Mouse (Mus musculus) intestine, embryonic 14.5 days (tissue): ENCODE measurements around the gene Cbarp. TPM values are rescaled to one million over a fixed set of nuclear protein-coding genes. Genes with fewer than 3 reads are reported as not detected.
"Not testable (repeated sequence)": the region's sequence is repeated elsewhere in the genome, so short reads cannot be mapped to it uniquely, and the experiment has no call there.

Source experiments
- ATAC-seq: fragments of 200-750 bp; cut with Nextera tagmentation; replicated peaks from 2 replicates; pipeline ENCODE4 v1.8.0; 2017; ENCODE audit warnings: low read depth, moderate number of reproducible peaks, moderate TSS enrichment, moderate library complexity; ENCODE audit not compliant: low FRiP score, low TSS enrichment
- DNase-seq: peaks from one replicate; pipeline ENCODE4 v3.0.0-alpha.2; 2018; ENCODE audit warnings: low spot score
- H3K27ac ChIP-seq: fragments of 300-500 bp; sonication (generic); 2 replicates; pipeline ENCODE4 v1.5.1; 2014; ENCODE audit warnings: low read depth, mild to moderate bottlenecking, control low read depth
- H3K27me3 ChIP-seq: fragments of 300-500 bp; sonication (generic); replicated peaks from 2 replicates; pipeline ENCODE4 v1.6.1; 2014; ENCODE audit warnings: low read length, control low read depth; ENCODE audit not compliant: control insufficient read depth, insufficient read depth
- H3K36me3 ChIP-seq: fragments of 300-500 bp; sonication (generic); 2 replicates; pipeline ENCODE4 v1.6.1; 2014; ENCODE audit warnings: low read length, control low read depth; ENCODE audit not compliant: control insufficient read depth, insufficient read depth
- H3K4me1 ChIP-seq: fragments of 300-500 bp; sonication (generic); replicated peaks from 2 replicates; pipeline ENCODE4 v1.6.1; 2014; ENCODE audit warnings: low read length, control low read depth, mixed read lengths; ENCODE audit not compliant: control insufficient read depth, insufficient read depth
- H3K4me2 ChIP-seq: fragments of 300-500 bp; sonication (generic); 2 replicates; pipeline ENCODE4 v1.6.1; 2014; ENCODE audit warnings: low read length
- H3K4me3 ChIP-seq: fragments of 300-500 bp; sonication (generic); 2 replicates; pipeline ENCODE4 v1.5.1; 2014; ENCODE audit warnings: low read depth, low read length, control low read depth, mixed read lengths
- H3K9ac ChIP-seq: fragments of 300-500 bp; sonication (generic); 2 replicates; pipeline ENCODE4 v1.6.1; 2014; ENCODE audit warnings: mild to moderate bottlenecking, low read length
- H3K9me3 ChIP-seq: fragments of 300-500 bp; sonication (generic); 2 replicates; pipeline ENCODE4 v1.6.1; 2016; ENCODE audit warnings: low read length, control low read depth; ENCODE audit not compliant: control insufficient read depth
- WGBS: fragments of 180-500 bp; shearing (Covaris S2); extraction: QIAGEN DNeasy Blood & Tissue Kit; methylation state at CpG from one replicate; pipeline ENCODE4 v1.1.7; 2014; 5-methylcytosine and 5-hydroxymethylcytosine counted together
- polyA plus RNA-seq: library from polyadenylated mRNA; unstranded; fragments of >200 nt; fragmentation: Nextera tagmentation; extraction: Ambion mirVana; gene quantifications from 2 replicates; pipeline ENCODE4 v1.2.1, GENCODE M21; 2014

Cbarp gene
- polyA plus RNA-seq, 1 experiment from 2014 or later: 8.5 TPM

GRCm38 (mm10) chr10:80167460-80168037 lies 26.9 kb upstream of the Cbarp start:
- Histone ChIP-seq H3K4me3 (peak overlapping the region; percentile 67), H3K27me3 (no peaks in the 10 kb centered on the region), H3K27ac (peak overlapping the region; percentile 98), H3K36me3 (peaks cover 27% of the 10 kb centered on the region), H3K9me3 (no peaks in the 10 kb centered on the region), H3K4me2 (peak overlapping the region; percentile 94), H3K4me1 (peaks cover 56% of the 10 kb centered on the region), H3K9ac (peak overlapping the region; percentile 96)
- 0% methylated on average over 55 of the region's 55 CpGs for WGBS
- peak; percentile 89 for ATAC-seq
- DNase-seq: peak; percentile 100

- Histone ChIP-seq H3K4me2 (peak overlapping the region; percentile 96), H3K36me3 (peaks cover 14% of the 10 kb centered on the region), H3K4me1 (peaks cover 63% of the 10 kb centered on the region), H3K27ac (peak overlapping the region; percentile 35; the same call in 1 of the 2 replicates)
- H3K9ac ChIP-seq, H3K4me3 ChIP-seq, H3K27me3 ChIP-seq, DNase-seq, H3K9me3 ChIP-seq, ATAC-seq: not testable (repeated sequence)
- 80% methylated on average over 4 of the region's 4 CpGs for WGBS
Observed at GRCm38 (mm10) chr10:80166136-80166535, 25.5 kb upstream of the Cbarp start.

- DNase-seq: peak; percentile 72
Observed at GRCm38 (mm10) chr10:80165392-80166128, 24.9 kb upstream of the Cbarp start, which contains the start of gene Cirbp. Cirbp (plus strand) TSS chr10:80165985.

GRCm38 (mm10) chr10:80164998-80165344 lies 24.3 kb upstream of the Cbarp start:
- peak; percentile 97 for DNase-seq
- Histone ChIP-seq H3K4me1 (peaks cover 73% of the 10 kb centered on the region), H3K36me3 (peaks cover 2% of the 10 kb centered on the region), H3K9me3 (no peaks in the 10 kb centered on the region), H3K4me3 (peak overlapping the region; percentile 37), H3K27me3 (no peaks in the 10 kb centered on the region), H3K4me2 (peak overlapping the region; percentile 96), H3K27ac (peak overlapping the region; percentile 33; the same call in 1 of the 2 replicates), H3K9ac (no peak overlapping the region)
- WGBS: under 1% methylated on average over 17 of the region's 17 CpGs
- ATAC-seq: peak; percentile 13

More at GRCm38 (mm10) chr10:80165392-80166128, 24.9 kb upstream of the Cbarp start, which contains the start of gene Cirbp:
- Histone ChIP-seq H3K4me1 (peaks cover 69% of the 10 kb centered on the region), H3K9ac (no peak within 1 kb of the TSS), H3K4me3 (peak within 1 kb of the TSS; percentile 37), H3K27ac (peak within 1 kb of the TSS; percentile 98), H3K4me2 (peak within 1 kb of the TSS; percentile 96), H3K9me3 (no peaks in the 10 kb centered on the region), H3K27me3 (no peaks in the 10 kb centered on the region), H3K36me3 (peaks cover 8% of the 10 kb centered on the region)
- WGBS: 14% methylated on average over 20 of the region's 20 CpGs
- no peak for ATAC-seq

- H3K4me1 ChIP-seq: peaks cover 73% of the 10 kb centered on the region
- DNase-seq: no peak
- H3K27ac ChIP-seq: peak overlapping the region; percentile 33; the same call in 1 of the 2 replicates
- H3K9ac ChIP-seq: peak overlapping the region; percentile 45
- no peaks in the 10 kb centered on the region for H3K9me3 ChIP-seq
- peak overlapping the region; percentile 37 for H3K4me3 ChIP-seq
- peak; percentile 1; the same call in 1 of the 2 replicates for ATAC-seq
- peak overlapping the region; percentile 96 for H3K4me2 ChIP-seq
- H3K27me3 ChIP-seq: no peaks in the 10 kb centered on the region
- no peaks in the 10 kb centered on the region for H3K36me3 ChIP-seq
- 9% methylated on average over 44 of the region's 44 CpGs for WGBS
Observed at GRCm38 (mm10) chr10:80164161-80164997, 23.7 kb upstream of the Cbarp start.

GRCm38 (mm10) chr10:80163721-80164120 lies 23.1 kb upstream of the Cbarp start:
- Histone ChIP-seq H3K27ac (no peak overlapping the region), H3K4me2 (no peak overlapping the region), H3K9ac (no peak overlapping the region), H3K4me1 (peaks cover 73% of the 10 kb centered on the region), H3K36me3 (no peaks in the 10 kb centered on the region), H3K4me3 (no peak overlapping the region), H3K27me3 (no peaks in the 10 kb centered on the region), H3K9me3 (no peaks in the 10 kb centered on the region)
- 72% methylated on average over 8 of the region's 8 CpGs for WGBS
- ATAC-seq (no peak), DNase-seq (no peak)

GRCm38 (mm10) chr10:80162716-80163299 lies 22.2 kb upstream of the Cbarp start:
- Histone ChIP-seq H3K27ac (peak overlapping the region; percentile 84), H3K36me3 (no peaks in the 10 kb centered on the region), H3K4me3 (no peak overlapping the region), H3K4me1 (peaks cover 74% of the 10 kb centered on the region), H3K27me3 (no peaks in the 10 kb centered on the region), H3K9me3 (no peaks in the 10 kb centered on the region), H3K9ac (no peak overlapping the region), H3K4me2 (no peak overlapping the region)
- ATAC-seq: no peak
- 70% methylated on average over 6 of the region's 6 CpGs for WGBS
- DNase-seq: no peak

GRCm38 (mm10) chr10:80162243-80162608 lies 21.6 kb upstream of the Cbarp start:
- no peak for DNase-seq
- Histone ChIP-seq H3K36me3 (peaks cover 5% of the 10 kb centered on the region), H3K27me3 (no peaks in the 10 kb centered on the region), H3K27ac (peak overlapping the region; percentile 84), H3K9me3 (no peaks in the 10 kb centered on the region), H3K4me2 (peak overlapping the region; percentile 56; the same call in 1 of the 2 replicates), H3K9ac (no peak overlapping the region), H3K4me3 (no peak overlapping the region), H3K4me1 (peaks cover 80% of the 10 kb centered on the region)
- WGBS: 74% methylated on average over 3 of the region's 3 CpGs
- no peak for ATAC-seq
